Mouse (Mus musculus): ENCODE results near the gene Actn1. TPM values are rescaled to one million over a fixed set of nuclear protein-coding genes. Genes with fewer than 3 reads are reported as not detected.

The Actn1 gene
- total RNA-seq, 1 experiment from 2014 or later, result 35.0 TPM

- DNase-seq, result no peak
These were observed 125.0 kb downstream of the Actn1 start for GRCm38 (mm10) chr12:80135173-80135572.

GRCm38 (mm10) chr12:80133011-80133545 lies 127.1 kb downstream of the Actn1 start:
- no peak for DNase-seq

- peak; percentile 89 for DNase-seq
These were observed 127.7 kb downstream of the Actn1 start for GRCm38 (mm10) chr12:80132250-80133003.

GRCm38 (mm10) chr12:80131359-80132249 lies 128.6 kb downstream of the Actn1 start:
- no peak for DNase-seq

- DNase-seq, result no peak
These were observed 129.4 kb downstream of the Actn1 start for GRCm38 (mm10) chr12:80130558-80131358.

- DNase-seq, result no peak
These were observed 130.6 kb downstream of the Actn1 start for GRCm38 (mm10) chr12:80129531-80129930.

GRCm38 (mm10) chr12:80127191-80127762 lies 132.9 kb downstream of the Actn1 start:
- DNase-seq, result no peak

- DNase-seq, result no peak
These were observed 134.9 kb downstream of the Actn1 start for GRCm38 (mm10) chr12:80125316-80125715.

- DNase-seq, result no peak
These were observed 135.4 kb downstream of the Actn1 start for GRCm38 (mm10) chr12:80124756-80125155.

GRCm38 (mm10) chr12:80124211-80124610 lies 136.0 kb downstream of the Actn1 start:
- DNase-seq, result no peak

- no peak for DNase-seq
These were observed 136.9 kb downstream of the Actn1 start for GRCm38 (mm10) chr12:80123227-80123803.

- no peak for DNase-seq
These were observed 138.7 kb downstream of the Actn1 start for GRCm38 (mm10) chr12:80121438-80121837.

- no peak for DNase-seq
These were observed 141.6 kb downstream of the Actn1 start for GRCm38 (mm10) chr12:80118588-80118987.

Other genes starting within 250 kb of the Actn1 start
- 225 TPM in 2 replicates for gene Zfp36l1, start 147.4 kb downstream of the Actn1 start, total RNA-seq (2021)
- 28.7 and 37.2 TPM in 2 replicates for gene Dcaf5, start 176.2 kb upstream of the Actn1 start, total RNA-seq (2021)
- gene Exd2, start 202.7 kb upstream of the Actn1 start, total RNA-seq (2021), result 20.4 and 22.5 TPM in 2 replicates

All from adrenal gland, postnatal 25 days (tissue).